Mouse (Mus musculus) ES-E14 (cell line): Measurements from ENCODE around the gene Sf3a2.

ENCODE experiments used
- HCFC1 ChIP-seq: IDR thresholded peaks from 2 replicates; pipeline ENCODE4 v1.6.1; 2012; ENCODE audit warnings: low read length, inconsistent platforms, borderline replicate concordance; ENCODE audit not compliant: insufficient read depth
- MAFK ChIP-seq: IDR thresholded peaks from 2 replicates; pipeline ENCODE4 v1.6.1; 2014; ENCODE audit warnings: mild to moderate bottlenecking, low read depth, low read length, inconsistent platforms; ENCODE audit not compliant: insufficient read depth
- ZC3H11A ChIP-seq: IDR thresholded peaks from 2 replicates; pipeline ENCODE4 v1.6.1; 2012; ENCODE audit warnings: low read depth, mild to moderate bottlenecking, inconsistent platforms, low read length, borderline replicate concordance
- ZNF384 ChIP-seq: IDR thresholded peaks from 2 replicates; pipeline ENCODE4 v1.6.1; 2012; ENCODE audit warnings: low read depth, low read length, inconsistent platforms

DNA sequence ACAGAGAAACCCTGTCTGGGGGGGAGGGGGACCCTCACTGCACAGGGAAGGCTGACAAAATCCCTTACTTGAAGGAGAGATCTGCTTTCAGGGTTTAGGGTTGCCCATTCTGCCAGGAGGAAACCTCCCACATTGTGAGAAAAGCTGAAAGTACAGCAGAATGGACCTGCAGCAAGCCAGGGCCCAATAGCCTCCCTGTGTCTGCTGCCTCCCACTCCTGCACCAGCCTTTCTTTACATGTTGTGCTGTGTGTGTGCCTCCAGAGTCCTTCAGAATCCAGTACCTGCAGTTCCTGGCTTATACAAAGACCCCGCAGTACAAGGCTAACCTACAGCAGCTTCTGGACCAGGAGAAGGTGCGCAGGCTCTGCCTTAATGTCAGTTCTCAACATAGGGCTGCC is 13.7 kb upstream of the Sf3a2 start:
- TF ChIP-seq ZNF384 = no peak
- TF ChIP-seq MAFK = no peak
- no peak for TF ChIP-seq HCFC1
- TF ChIP-seq ZC3H11A = no peak
